Mouse (Mus musculus) forebrain, embryonic 14.5 days (tissue): ENCODE measurements around the gene Plcl1. TPM values are rescaled to one million over a fixed set of nuclear protein-coding genes. Genes with fewer than 3 reads are reported as not detected.

Experiments
- ATAC-seq: fragments of 200-750 bp; cut with Nextera tagmentation; 2 replicates; pipeline ENCODE4 v1.8.0; 2017; ENCODE audit warnings: mild to moderate bottlenecking, moderate library complexity
- DNase-seq: peaks from one replicate; pipeline ENCODE4 v3.0.0-alpha.2; 2015; ENCODE audit warnings: low spot score
- H3K27ac ChIP-seq: fragments of 300-500 bp; sonication (generic); 2 replicates; pipeline ENCODE4 v1.5.1; 2014; ENCODE audit warnings: low read depth, mild to moderate bottlenecking, control low read depth, low read length, moderate library complexity
- H3K27me3 ChIP-seq: fragments of 300-500 bp; sonication (generic); replicated peaks from 2 replicates; pipeline ENCODE4 v1.6.1; 2014; ENCODE audit warnings: low read length, control low read depth, mixed read lengths; ENCODE audit not compliant: control insufficient read depth, insufficient read depth
- H3K36me3 ChIP-seq: fragments of 300-500 bp; sonication (generic); 2 replicates; pipeline ENCODE4 v1.6.1; 2014; ENCODE audit warnings: low read length, control low read depth; ENCODE audit not compliant: control insufficient read depth, insufficient read depth
- H3K4me1 ChIP-seq: fragments of 300-500 bp; sonication (generic); 2 replicates; pipeline ENCODE4 v1.6.1; 2014; ENCODE audit warnings: antibody characterized with exemption, low read length, control low read depth; ENCODE audit not compliant: control insufficient read depth, insufficient read depth
- H3K4me2 ChIP-seq: fragments of 300-500 bp; sonication (generic); 2 replicates; pipeline ENCODE4 v1.6.1; 2014; ENCODE audit warnings: mild to moderate bottlenecking, control low read depth, low read length
- H3K4me3 ChIP-seq: fragments of 300-500 bp; sonication (generic); 2 replicates; pipeline ENCODE4 v1.5.1; 2014; ENCODE audit warnings: low read depth, low read length, control low read depth
- H3K9ac ChIP-seq: fragments of 300-500 bp; sonication (generic); 2 replicates; pipeline ENCODE4 v1.6.1; 2014; ENCODE audit warnings: mild to moderate bottlenecking, low read length, control low read depth, moderate library complexity
- H3K9me3 ChIP-seq: fragments of 300-500 bp; sonication (generic); replicated peaks from 2 replicates; pipeline ENCODE4 v1.6.1; 2016; ENCODE audit warnings: low read length, control low read depth, mixed read lengths; ENCODE audit not compliant: control insufficient read depth
- WGBS: fragments of 180-500 bp; shearing (Covaris S2); extraction: QIAGEN DNeasy Blood & Tissue Kit; methylation state at CpG from one replicate; pipeline ENCODE4 v1.1.7; 2014; 5-methylcytosine and 5-hydroxymethylcytosine counted together
- polyA plus RNA-seq: library from polyadenylated mRNA; unstranded; fragments of >200 nt; fragmentation: Nextera tagmentation; extraction: Ambion mirVana; gene quantifications from 2 replicates; pipeline ENCODE4 v1.2.1, GENCODE M21; 2014

Gene Plcl1
- polyA plus RNA-seq, 1 experiment from 2014 or later: 2.6 TPM

DNA sequence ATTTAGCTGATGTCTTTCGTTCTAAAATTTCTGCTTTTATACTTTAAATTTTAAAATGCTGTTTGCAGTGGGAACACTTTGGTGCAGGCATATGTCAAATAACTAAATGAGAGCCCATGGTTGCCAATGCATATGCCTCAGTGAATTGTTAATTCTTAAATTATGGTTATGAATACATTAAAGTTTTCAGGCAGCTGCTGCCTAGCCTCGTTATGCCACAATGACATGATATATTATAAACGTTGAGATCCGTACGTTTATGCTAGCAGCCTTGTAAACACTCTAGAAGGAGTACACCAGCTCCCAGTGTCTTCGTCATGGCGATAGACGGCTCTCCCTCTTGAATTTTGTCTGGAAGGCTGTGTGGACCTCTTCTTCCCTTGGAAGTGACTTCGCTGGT, 154.3 kb downstream of the Plcl1 start:
- DNase-seq (peak; percentile 59), ATAC-seq (peak; percentile 42; the same call in 1 of the 2 replicates)
- H3K36me3 ChIP-seq: no peaks in the 10 kb centered on the region
- H3K4me2 ChIP-seq: no peak overlapping the region
- H3K4me3 ChIP-seq: no peak overlapping the region
- 61% methylated on average over 9 of the region's 9 CpGs for WGBS
- H3K9ac ChIP-seq: no peak overlapping the region
- no peaks in the 10 kb centered on the region for H3K9me3 ChIP-seq
- H3K27me3 ChIP-seq: no peaks in the 10 kb centered on the region
- no peaks in the 10 kb centered on the region for H3K4me1 ChIP-seq
- no peak overlapping the region for H3K27ac ChIP-seq

DNA sequence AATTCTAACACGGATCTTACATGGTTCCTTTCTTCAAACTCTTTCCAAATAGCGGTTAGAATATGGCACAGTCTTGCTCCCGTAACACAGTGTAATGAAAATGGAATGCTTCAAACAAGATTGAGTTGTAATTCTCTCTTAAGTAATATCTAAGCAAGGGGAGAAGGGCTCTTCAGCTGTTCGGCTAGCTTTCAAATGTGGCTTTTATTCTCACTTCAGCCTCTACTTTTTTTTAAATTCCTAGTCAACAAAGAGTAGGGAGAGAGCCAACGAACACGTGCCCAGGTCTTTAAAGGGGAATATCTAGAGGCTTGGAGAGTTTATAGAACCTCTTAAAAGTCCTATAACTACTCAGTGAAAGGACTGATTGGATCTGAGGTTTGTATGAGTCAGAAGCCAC, 160.2 kb downstream of the Plcl1 start:
- no peak overlapping the region for H3K4me2 ChIP-seq
- H3K9me3 ChIP-seq: no peaks in the 10 kb centered on the region
- no peaks in the 10 kb centered on the region for H3K27me3 ChIP-seq
- H3K4me1 ChIP-seq: no peaks in the 10 kb centered on the region
- no peak for DNase-seq
- WGBS: 67% methylated on average over 6 of the region's 6 CpGs
- H3K4me3 ChIP-seq: no peak overlapping the region
- no peak overlapping the region for H3K9ac ChIP-seq
- H3K27ac ChIP-seq: no peak overlapping the region
- ATAC-seq: no peak
- no peaks in the 10 kb centered on the region for H3K36me3 ChIP-seq

DNA sequence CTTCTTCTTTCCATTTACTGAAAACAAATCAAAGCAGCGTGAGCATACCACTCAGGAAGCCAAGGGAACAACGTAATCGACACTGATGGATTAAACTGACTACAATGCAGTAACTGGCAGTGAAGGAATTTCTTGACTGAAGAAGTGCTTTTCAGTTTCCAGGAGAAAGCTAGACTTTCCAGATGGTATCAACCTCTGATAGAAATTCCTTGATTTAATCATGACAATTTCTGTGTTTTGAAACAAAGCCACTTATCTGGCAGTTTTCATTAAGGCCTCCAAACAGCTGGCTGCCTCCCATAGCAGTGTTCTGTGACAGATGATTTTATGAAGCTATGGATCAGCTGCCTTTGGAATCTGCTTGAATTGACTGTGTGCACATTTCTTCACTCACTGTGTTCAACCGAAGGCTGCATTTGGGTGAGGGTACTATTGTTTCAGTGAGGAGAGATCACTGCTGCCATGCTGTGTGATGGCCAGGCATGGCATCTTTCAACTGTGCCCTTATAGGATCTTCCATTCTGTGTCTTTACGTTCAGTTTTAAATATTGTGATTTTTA, 162.2 kb downstream of the Plcl1 start:
- Histone ChIP-seq H3K9me3 (no peaks in the 10 kb centered on the region), H3K27me3 (no peaks in the 10 kb centered on the region), H3K4me3 (no peak overlapping the region), H3K36me3 (no peaks in the 10 kb centered on the region), H3K4me1 (no peaks in the 10 kb centered on the region), H3K4me2 (no peak overlapping the region), H3K27ac (no peak overlapping the region), H3K9ac (no peak overlapping the region)
- ATAC-seq: peak; percentile 23; the same call in 1 of the 2 replicates
- peak; percentile 31 for DNase-seq
- WGBS: 75% methylated on average over 5 of the region's 5 CpGs

DNA sequence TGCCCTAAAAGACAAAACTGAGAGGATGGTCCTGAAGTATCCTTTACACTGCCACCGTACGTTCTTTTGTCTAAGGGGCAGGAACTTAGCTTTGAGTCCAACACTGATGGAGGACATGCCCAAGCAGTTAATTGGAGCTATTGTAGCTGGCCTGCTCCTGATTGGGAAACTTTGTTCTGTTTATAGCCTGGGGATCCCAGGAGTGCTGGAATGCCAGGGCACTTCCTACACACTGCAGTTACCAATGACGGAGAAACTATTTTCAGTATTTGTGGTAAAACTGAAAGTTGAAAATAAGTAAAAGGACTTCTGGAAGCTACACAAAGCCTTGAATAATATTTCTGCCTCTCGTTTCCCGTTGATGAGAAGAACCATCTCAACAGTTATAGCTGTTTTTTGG, 164.5 kb downstream of the Plcl1 start:
- H3K27me3 ChIP-seq: no peaks in the 10 kb centered on the region
- H3K9ac ChIP-seq: no peak overlapping the region
- H3K27ac ChIP-seq: no peak overlapping the region
- no peaks in the 10 kb centered on the region for H3K4me1 ChIP-seq
- H3K9me3 ChIP-seq: no peaks in the 10 kb centered on the region
- no peak overlapping the region for H3K4me3 ChIP-seq
- no peak for ATAC-seq
- H3K36me3 ChIP-seq: no peaks in the 10 kb centered on the region
- no peak for DNase-seq
- H3K4me2 ChIP-seq: no peak overlapping the region
- WGBS: 71% methylated on average over 5 of the region's 5 CpGs

DNA sequence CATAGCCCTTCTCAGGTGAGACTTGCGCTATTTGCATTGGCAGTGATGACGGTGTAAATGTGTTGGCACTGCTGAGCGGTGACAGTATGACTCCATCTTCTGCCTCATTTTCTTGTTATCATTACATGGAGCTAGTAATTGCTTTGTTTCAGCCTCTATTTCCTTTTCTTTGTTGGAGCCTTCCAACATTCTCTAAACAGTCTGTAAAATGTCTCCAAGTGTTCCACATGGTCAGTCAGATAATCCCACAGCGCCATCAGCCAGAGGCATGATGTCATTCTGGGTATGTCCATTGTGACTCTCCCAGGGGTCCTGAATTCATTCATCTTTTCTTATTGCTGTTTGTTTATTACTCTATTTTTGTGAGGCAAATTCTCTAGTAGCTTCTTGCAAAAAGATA, 165.7 kb downstream of the Plcl1 start:
- H3K4me2 ChIP-seq: no peak overlapping the region
- no peak overlapping the region for H3K27ac ChIP-seq
- H3K4me3 ChIP-seq: no peak overlapping the region
- ATAC-seq: no peak
- no peaks in the 10 kb centered on the region for H3K36me3 ChIP-seq
- H3K4me1 ChIP-seq: no peaks in the 10 kb centered on the region
- H3K27me3 ChIP-seq: no peaks in the 10 kb centered on the region
- no peak for DNase-seq
- H3K9ac ChIP-seq: no peak overlapping the region
- H3K9me3 ChIP-seq: no peaks in the 10 kb centered on the region
- WGBS: 89% methylated on average over 4 of the region's 4 CpGs

DNA sequence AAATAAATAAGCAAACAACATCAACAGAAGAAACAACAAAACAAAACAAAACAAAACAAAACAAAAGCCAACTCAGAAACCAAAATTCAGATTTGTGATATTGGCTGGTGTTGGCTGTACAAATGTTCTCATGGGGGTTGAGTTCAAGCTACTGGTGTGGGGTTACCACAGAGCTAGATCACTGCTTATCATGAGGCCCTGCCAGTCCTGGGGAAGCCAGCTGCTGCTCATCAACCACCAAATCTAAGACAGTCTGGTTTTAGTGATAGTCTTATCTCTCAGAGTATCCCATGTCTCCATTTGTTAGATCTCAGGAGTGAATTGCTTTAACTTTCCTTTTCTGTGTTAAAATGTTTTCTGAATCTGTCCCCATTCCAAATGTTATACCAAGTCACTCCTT, 166.5 kb downstream of the Plcl1 start:
- Histone ChIP-seq H3K27me3 (no peaks in the 10 kb centered on the region), H3K9me3 (no peaks in the 10 kb centered on the region), H3K4me3 (no peak overlapping the region), H3K4me1 (no peaks in the 10 kb centered on the region), H3K4me2 (no peak overlapping the region), H3K9ac (no peak overlapping the region), H3K27ac (no peak overlapping the region), H3K36me3 (no peaks in the 10 kb centered on the region)
- ATAC-seq (no peak), DNase-seq (no peak)

DNA sequence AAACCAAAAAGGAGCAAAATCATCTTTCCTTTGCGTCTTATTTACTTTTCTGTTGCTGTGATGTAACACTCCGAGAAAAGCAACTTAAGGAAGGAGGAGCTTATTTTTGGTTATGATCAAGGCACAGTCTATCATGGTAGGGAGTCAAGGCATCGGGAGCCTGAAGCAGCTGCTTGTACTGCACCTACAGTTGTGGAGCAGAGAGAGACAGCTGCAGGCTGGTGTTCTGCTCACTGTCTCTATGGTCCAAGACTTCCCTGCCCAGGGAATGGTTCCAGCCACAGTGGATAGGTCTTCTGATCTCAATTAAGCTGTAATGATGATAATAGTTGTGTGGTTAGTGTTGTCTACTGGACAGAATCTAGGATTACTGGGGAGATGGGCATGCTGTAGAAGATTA, 166.9 kb downstream of the Plcl1 start:
- Histone ChIP-seq H3K36me3 (no peaks in the 10 kb centered on the region), H3K27ac (no peak overlapping the region), H3K9me3 (no peaks in the 10 kb centered on the region), H3K4me2 (no peak overlapping the region), H3K9ac (no peak overlapping the region), H3K4me1 (no peaks in the 10 kb centered on the region), H3K4me3 (no peak overlapping the region), H3K27me3 (no peaks in the 10 kb centered on the region)
- ATAC-seq (no peak), DNase-seq (no peak)
- 91% methylated on average over 3 of the region's 3 CpGs for WGBS

DNA sequence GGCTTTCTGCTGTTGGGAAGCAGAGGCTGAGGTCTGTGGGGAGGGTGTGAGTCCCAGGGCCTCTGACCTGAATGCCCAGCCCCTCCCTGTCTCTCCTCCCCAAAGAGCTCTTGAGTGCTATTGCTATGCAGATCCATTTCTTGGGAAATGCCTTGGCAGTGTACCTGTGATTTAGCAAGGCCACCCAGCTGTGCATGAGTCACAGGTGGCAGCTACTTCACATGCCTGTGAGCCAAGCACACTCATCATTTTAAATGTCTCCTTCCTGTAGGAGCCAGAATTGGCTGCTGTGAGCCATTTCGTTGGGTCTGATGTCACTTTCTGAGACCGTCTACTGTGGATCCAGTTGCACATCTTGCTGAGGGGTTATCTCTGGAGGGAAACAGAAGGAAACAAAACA, 170.2 kb downstream of the Plcl1 start:
- WGBS: 66% methylated on average over 2 of the region's 2 CpGs
- DNase-seq (no peak), ATAC-seq (no peak)
- Histone ChIP-seq H3K27me3 (no peaks in the 10 kb centered on the region), H3K36me3 (no peaks in the 10 kb centered on the region), H3K9me3 (no peaks in the 10 kb centered on the region), H3K4me3 (no peak overlapping the region), H3K27ac (no peak overlapping the region), H3K4me2 (no peak overlapping the region), H3K9ac (no peak overlapping the region), H3K4me1 (no peaks in the 10 kb centered on the region)

DNA sequence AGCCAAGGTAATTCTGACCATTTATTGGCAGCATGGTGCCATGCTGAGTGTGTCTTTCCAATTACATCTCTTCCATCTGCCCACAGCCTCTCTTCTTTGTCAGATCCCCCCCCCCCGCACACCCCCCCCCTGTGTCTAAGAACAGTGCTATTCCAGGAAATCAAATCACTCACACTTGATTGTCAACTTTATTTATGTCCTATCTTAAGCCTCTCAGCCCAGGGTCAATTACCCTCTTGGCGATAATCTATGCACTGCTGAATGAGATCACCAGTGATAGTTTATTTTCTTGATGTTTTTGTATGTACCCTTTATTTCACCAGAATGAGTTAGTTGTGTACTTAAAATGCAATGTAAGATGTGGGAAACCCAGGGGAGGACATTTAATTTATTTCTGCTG, 176.0 kb downstream of the Plcl1 start:
- ATAC-seq (peak; percentile 65), DNase-seq (no peak)
- Histone ChIP-seq H3K27me3 (no peaks in the 10 kb centered on the region), H3K9ac (no peak overlapping the region), H3K36me3 (no peaks in the 10 kb centered on the region), H3K4me1 (no peaks in the 10 kb centered on the region), H3K27ac (no peak overlapping the region), H3K4me3 (no peak overlapping the region), H3K9me3 (no peaks in the 10 kb centered on the region), H3K4me2 (no peak overlapping the region)
- 49% methylated on average over 2 of the region's 2 CpGs for WGBS
